Mouse (Mus musculus): ENCODE data around the gene Sat2. TPM values are rescaled to one million over a fixed set of nuclear protein-coding genes. Genes with fewer than 3 reads are reported as not detected.
A peak's percentile ranks its signal among the peaks of the same experiment; 100 is the strongest.

Gene Sat2
- polyA plus RNA-seq, 1 experiment from 2014 or later, result 27.1 TPM

GRCm38 (mm10) chr11:69665961-69666664 lies 44.3 kb downstream of the Sat2 start, which contains the start of gene Cd68:
Cd68 (minus strand) TSS chr11:69666153.
- no peak within 1 kb of the TSS for H3K4me3 ChIP-seq (ENCODE audit: low read depth, low read length)
- no peaks in the 10 kb centered on the region for H3K27me3 ChIP-seq (ENCODE audit: control insufficient read depth, insufficient read depth, low read depth, low read length)
- ATAC-seq, result no peak
- peaks cover 28% of the 10 kb centered on the region for H3K36me3 ChIP-seq (ENCODE audit: control insufficient read depth, insufficient read depth, low read length)
- WGBS, result 34% methylated on average over 7 of the region's 7 CpGs
- H3K27ac ChIP-seq (ENCODE audit: low read length), result no peak within 1 kb of the TSS
- H3K9ac ChIP-seq (ENCODE audit: low read depth, low read length), result no peak within 1 kb of the TSS
- peaks cover 30% of the 10 kb centered on the region for H3K4me1 ChIP-seq (ENCODE audit: control insufficient read depth, insufficient read depth, low read length)
- H3K9me3 ChIP-seq (replicated peaks; ENCODE audit: control insufficient read depth, low read length, poor library complexity, severe bottlenecking), result no peaks in the 10 kb centered on the region
- no peak within 1 kb of the TSS for H3K4me2 ChIP-seq (ENCODE audit: low read length)

- peaks cover 25% of the 10 kb centered on the region for H3K4me1 ChIP-seq (ENCODE audit: control insufficient read depth, insufficient read depth, low read length)
- H3K27ac ChIP-seq (ENCODE audit: low read length), result no peak overlapping the region
- H3K9ac ChIP-seq (ENCODE audit: low read depth, low read length), result no peak overlapping the region
- no peak overlapping the region for H3K4me2 ChIP-seq (ENCODE audit: low read length)
- ATAC-seq, result no peak
- 82% methylated on average over 3 of the region's 3 CpGs for WGBS
- no peak overlapping the region for H3K4me3 ChIP-seq (ENCODE audit: low read depth, low read length)
- no peaks in the 10 kb centered on the region for H3K27me3 ChIP-seq (ENCODE audit: control insufficient read depth, insufficient read depth, low read depth, low read length)
- H3K9me3 ChIP-seq (replicated peaks; ENCODE audit: control insufficient read depth, low read length, poor library complexity, severe bottlenecking), result no peaks in the 10 kb centered on the region
- peaks cover 28% of the 10 kb centered on the region for H3K36me3 ChIP-seq (ENCODE audit: control insufficient read depth, insufficient read depth, low read length)
Measured at GRCm38 (mm10) chr11:69666665-69667005, 44.8 kb downstream of the Sat2 start.

- Histone ChIP-seq H3K4me3 (ENCODE audit: low read depth, low read length) (peak overlapping the region; percentile 97), H3K27ac (ENCODE audit: low read length) (peak overlapping the region; percentile 98), H3K9ac (ENCODE audit: low read depth, low read length) (peak overlapping the region; percentile 99), H3K36me3 (ENCODE audit: control insufficient read depth, insufficient read depth, low read length) (peaks cover 35% of the 10 kb centered on the region), H3K9me3 (replicated peaks; ENCODE audit: control insufficient read depth, low read length, poor library complexity, severe bottlenecking) (no peaks in the 10 kb centered on the region), H3K4me1 (ENCODE audit: control insufficient read depth, insufficient read depth, low read length) (peaks cover 25% of the 10 kb centered on the region), H3K27me3 (ENCODE audit: control insufficient read depth, insufficient read depth, low read depth, low read length) (no peaks in the 10 kb centered on the region), H3K4me2 (ENCODE audit: low read length) (peak overlapping the region; percentile 95)
- WGBS, result under 1% methylated on average over 50 of the region's 61 CpGs
- ATAC-seq, result peak; percentile 78
Measured at GRCm38 (mm10) chr11:69670786-69671725, 49.2 kb downstream of the Sat2 start.

GRCm38 (mm10) chr11:69671726-69672124 lies 49.9 kb downstream of the Sat2 start:
- Histone ChIP-seq H3K4me1 (ENCODE audit: control insufficient read depth, insufficient read depth, low read length) (peaks cover 25% of the 10 kb centered on the region), H3K36me3 (ENCODE audit: control insufficient read depth, insufficient read depth, low read length) (peaks cover 41% of the 10 kb centered on the region), H3K27ac (ENCODE audit: low read length) (peak overlapping the region; percentile 98), H3K9me3 (replicated peaks; ENCODE audit: control insufficient read depth, low read length, poor library complexity, severe bottlenecking) (no peaks in the 10 kb centered on the region), H3K4me3 (ENCODE audit: low read depth, low read length) (peak overlapping the region; percentile 97), H3K9ac (ENCODE audit: low read depth, low read length) (peak overlapping the region; percentile 99), H3K4me2 (ENCODE audit: low read length) (peak overlapping the region; percentile 95), H3K27me3 (ENCODE audit: control insufficient read depth, insufficient read depth, low read depth, low read length) (no peaks in the 10 kb centered on the region)
- ATAC-seq, result peak; percentile 36
- under 1% methylated on average over 43 of the region's 43 CpGs for WGBS

- H3K36me3 ChIP-seq (ENCODE audit: control insufficient read depth, insufficient read depth, low read length), result peaks cover 42% of the 10 kb centered on the region
- no peaks in the 10 kb centered on the region for H3K27me3 ChIP-seq (ENCODE audit: control insufficient read depth, insufficient read depth, low read depth, low read length)
- H3K4me2 ChIP-seq (ENCODE audit: low read length), result peak within 1 kb of the TSS; percentile 95
- WGBS, result under 1% methylated on average over 36 of the region's 36 CpGs
- H3K9me3 ChIP-seq (replicated peaks; ENCODE audit: control insufficient read depth, low read length, poor library complexity, severe bottlenecking), result no peaks in the 10 kb centered on the region
- H3K9ac ChIP-seq (ENCODE audit: low read depth, low read length), result peak within 1 kb of the TSS; percentile 99
- peak within 1 kb of the TSS; percentile 97 for H3K4me3 ChIP-seq (ENCODE audit: low read depth, low read length)
- peak; percentile 97 for ATAC-seq
- H3K4me1 ChIP-seq (ENCODE audit: control insufficient read depth, insufficient read depth, low read length), result peaks cover 25% of the 10 kb centered on the region
- H3K27ac ChIP-seq (ENCODE audit: low read length), result peak within 1 kb of the TSS; percentile 98
Measured at GRCm38 (mm10) chr11:69672211-69672706, 50.4 kb downstream of the Sat2 start, which contains the start of gene Eif4a1. Eif4a1 (minus strand) TSS chr11:69672423.

MicroRNA genes within 50 kb of the gene (microRNA counts, 519-probe panel; counts per million panel counts)
- microRNA mmu-miR-1934 (386 counts per million, percentile 18 among the panel's probes with 10 or more counts), microRNA mmu-miR-467f (2,830 counts per million, percentile 84 among the panel's probes with 10 or more counts)

Small RNA genes within 50 kb of the gene (microRNA-seq; reads per million reads assigned to microRNA genes)
- gene Mir1934 (2.4 reads per million, percentile 10 among the genes with 10 or more reads in this experiment), gene Mir467f (not detected)

Other genes with a start within 250 kb of the Sat2 start
- gene Naa38, start 226.5 kb upstream of the Sat2 start, polyA plus RNA-seq (2015; fragmentation: Nextera tagmentation; extraction: Ambion mirVana), result 86.2 and 89.6 TPM in 2 replicates
- gene Cyb5d1, start 226.4 kb upstream of the Sat2 start, polyA plus RNA-seq (2015; fragmentation: Nextera tagmentation; extraction: Ambion mirVana), result 27.1 and 28.9 TPM in 2 replicates
- gene Tmem88, start 223.8 kb upstream of the Sat2 start, polyA plus RNA-seq (2015; fragmentation: Nextera tagmentation; extraction: Ambion mirVana), result 5.2 and 5.9 TPM in 2 replicates
- gene Kdm6b, start 208.3 kb upstream of the Sat2 start, polyA plus RNA-seq (2015; fragmentation: Nextera tagmentation; extraction: Ambion mirVana), result 36.4 and 39.0 TPM in 2 replicates
- gene Dnah2, start 72.9 kb upstream of the Sat2 start, polyA plus RNA-seq (2015; fragmentation: Nextera tagmentation; extraction: Ambion mirVana), result 4.4 and 5.1 TPM in 2 replicates
- gene Efnb3, start 61.8 kb upstream of the Sat2 start, polyA plus RNA-seq (2015; fragmentation: Nextera tagmentation; extraction: Ambion mirVana), result 165 and 178 TPM in 2 replicates
- gene Wrap53, start 41.8 kb upstream of the Sat2 start, polyA plus RNA-seq (2015; fragmentation: Nextera tagmentation; extraction: Ambion mirVana), result 19.2 and 20.9 TPM in 2 replicates
- gene Trp53, start 41.7 kb upstream of the Sat2 start, polyA plus RNA-seq (2015; fragmentation: Nextera tagmentation; extraction: Ambion mirVana), result 48.9 and 57.3 TPM in 2 replicates
- 65.8 and 95.2 TPM in 2 replicates for gene Atp1b2, start 16.1 kb upstream of the Sat2 start, polyA plus RNA-seq (2015; fragmentation: Nextera tagmentation; extraction: Ambion mirVana)
- gene Shbg, start 4.1 kb upstream of the Sat2 start, polyA plus RNA-seq (2015; fragmentation: Nextera tagmentation; extraction: Ambion mirVana), result not detected in 2 replicates
- gene Fxr2, start 11.0 kb downstream of the Sat2 start, polyA plus RNA-seq (2015; fragmentation: Nextera tagmentation; extraction: Ambion mirVana), result 33.3 and 37.3 TPM in 2 replicates
- not detected in 2 replicates for gene Sox15, start 33.3 kb downstream of the Sat2 start, polyA plus RNA-seq (2015; fragmentation: Nextera tagmentation; extraction: Ambion mirVana)
- gene Mpdu1, start 40.6 kb downstream of the Sat2 start, polyA plus RNA-seq (2015; fragmentation: Nextera tagmentation; extraction: Ambion mirVana), result 101 and 104 TPM in 2 replicates
- gene Cd68, start 44.1 kb downstream of the Sat2 start, polyA plus RNA-seq (2015; fragmentation: Nextera tagmentation; extraction: Ambion mirVana), result 6.4 and 9.7 TPM in 2 replicates
- gene Eif4a1, start 50.4 kb downstream of the Sat2 start, polyA plus RNA-seq (2015; fragmentation: Nextera tagmentation; extraction: Ambion mirVana), result 477 and 496 TPM in 2 replicates
- 94.0 and 98.5 TPM in 2 replicates for gene Senp3, start 60.1 kb downstream of the Sat2 start, polyA plus RNA-seq (2015; fragmentation: Nextera tagmentation; extraction: Ambion mirVana)
- 0.53 and 0.66 TPM in 2 replicates for gene Tnfsf13, start 63.8 kb downstream of the Sat2 start, polyA plus RNA-seq (2015; fragmentation: Nextera tagmentation; extraction: Ambion mirVana)
- gene Tnfsf12, start 73.8 kb downstream of the Sat2 start, polyA plus RNA-seq (2015; fragmentation: Nextera tagmentation; extraction: Ambion mirVana), result 2.3 and 3.0 TPM in 2 replicates
- 0.60 and 0.87 TPM in 2 replicates for gene Tnfsfm13, start 74.1 kb downstream of the Sat2 start, polyA plus RNA-seq (2015; fragmentation: Nextera tagmentation; extraction: Ambion mirVana)
- 13.0 and 15.5 TPM in 2 replicates for gene Polr2a, start 136.6 kb downstream of the Sat2 start, polyA plus RNA-seq (2015; fragmentation: Nextera tagmentation; extraction: Ambion mirVana)
- gene Slc35g3, start 139.9 kb downstream of the Sat2 start, polyA plus RNA-seq (2015; fragmentation: Nextera tagmentation; extraction: Ambion mirVana), result 0.21 and 0.22 TPM in 2 replicates
- 4.2 and 5.2 TPM in 2 replicates for gene Zbtb4, start 143.9 kb downstream of the Sat2 start, polyA plus RNA-seq (2015; fragmentation: Nextera tagmentation; extraction: Ambion mirVana)
- 1.4 and 1.6 TPM in 2 replicates for gene Chrnb1, start 173.9 kb downstream of the Sat2 start, polyA plus RNA-seq (2015; fragmentation: Nextera tagmentation; extraction: Ambion mirVana)
- 4.1 and 4.5 TPM in 2 replicates for gene Fgf11, start 179.8 kb downstream of the Sat2 start, polyA plus RNA-seq (2015; fragmentation: Nextera tagmentation; extraction: Ambion mirVana)
- gene Tmem102, start 183.6 kb downstream of the Sat2 start, polyA plus RNA-seq (2015; fragmentation: Nextera tagmentation; extraction: Ambion mirVana), result 0.54 and 0.56 TPM in 2 replicates
- not detected in 2 replicates for gene Gm39566, start 193.3 kb downstream of the Sat2 start, polyA plus RNA-seq (2015; fragmentation: Nextera tagmentation; extraction: Ambion mirVana)
- not detected in 2 replicates for gene Spem2, start 196.4 kb downstream of the Sat2 start, polyA plus RNA-seq (2015; fragmentation: Nextera tagmentation; extraction: Ambion mirVana)
- 0.24 and 0.68 TPM in 2 replicates for gene Spem1, start 200.2 kb downstream of the Sat2 start, polyA plus RNA-seq (2015; fragmentation: Nextera tagmentation; extraction: Ambion mirVana)
- 20.6 and 21.5 TPM in 2 replicates for gene Nlgn2, start 215.8 kb downstream of the Sat2 start, polyA plus RNA-seq (2015; fragmentation: Nextera tagmentation; extraction: Ambion mirVana)
- gene Tmem256, start 216.5 kb downstream of the Sat2 start, polyA plus RNA-seq (2015; fragmentation: Nextera tagmentation; extraction: Ambion mirVana), result 271 and 312 TPM in 2 replicates
- gene Plscr3, start 224.4 kb downstream of the Sat2 start, polyA plus RNA-seq (2015; fragmentation: Nextera tagmentation; extraction: Ambion mirVana), result 46.3 and 48.1 TPM in 2 replicates
- gene Tnk1, start 236.7 kb downstream of the Sat2 start, polyA plus RNA-seq (2015; fragmentation: Nextera tagmentation; extraction: Ambion mirVana), result 0.11 and 0.35 TPM in 2 replicates